Mouse (Mus musculus) c-Kit-positive CD71-positive TER-119-positive erythroid progenitor cells, embryonic 14.5 days (primary cell): ENCODE measurements around the gene Olfr1294.

Source experiments
- DNase-seq: peaks from one replicate; pipeline ENCODE4 v3.0.0-alpha.2; 2013; ENCODE audit warnings: low spot score

Gene Olfr1294

DNA sequence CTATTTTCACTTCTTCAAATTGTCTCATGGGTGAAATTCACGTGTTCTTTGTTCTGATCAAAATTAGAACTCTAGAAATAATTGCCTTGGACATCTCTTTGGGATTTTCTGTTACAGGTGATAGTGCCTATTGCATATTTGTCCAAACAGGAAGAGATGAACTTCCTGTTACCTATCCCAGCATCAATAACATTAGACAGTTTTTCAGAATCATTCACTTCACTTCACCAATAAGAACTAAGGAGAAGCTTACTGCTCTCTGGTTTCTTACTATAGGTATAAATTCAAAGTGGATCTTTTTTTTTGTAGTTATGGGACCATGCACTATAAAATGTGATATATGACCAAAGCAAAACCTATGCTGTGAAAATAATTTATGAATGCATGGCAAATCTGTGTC, at the start of gene Olfr1294:
TSS of gene Olfr1294 (minus strand) at position 101 of the 400 bp plus-strand sequence.
- DNase-seq = no peak

DNA sequence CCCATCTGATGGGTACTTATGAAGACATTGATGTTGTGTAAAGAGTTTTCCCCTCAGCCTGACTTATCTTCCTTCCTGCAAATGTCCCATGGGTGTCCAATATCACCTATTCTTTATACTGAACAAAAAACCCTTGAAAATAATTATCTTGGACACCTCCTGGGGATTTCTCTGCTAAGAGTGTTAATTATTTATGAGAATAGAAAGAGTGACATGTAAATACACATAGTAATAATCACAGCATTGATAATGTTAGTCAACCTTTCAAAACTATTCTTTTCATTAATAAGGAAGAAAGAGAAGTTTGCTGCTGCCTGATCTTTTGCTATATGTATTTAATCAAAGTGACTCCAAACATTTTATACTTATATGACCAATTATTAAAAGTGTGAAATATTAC, 29.5 kb upstream of the Olfr1294 start, which contains the start of gene Olfr1295:
TSS of gene Olfr1295 (minus strand) at position 101 of the 400 bp plus-strand sequence.
- DNase-seq = no peak

DNA sequence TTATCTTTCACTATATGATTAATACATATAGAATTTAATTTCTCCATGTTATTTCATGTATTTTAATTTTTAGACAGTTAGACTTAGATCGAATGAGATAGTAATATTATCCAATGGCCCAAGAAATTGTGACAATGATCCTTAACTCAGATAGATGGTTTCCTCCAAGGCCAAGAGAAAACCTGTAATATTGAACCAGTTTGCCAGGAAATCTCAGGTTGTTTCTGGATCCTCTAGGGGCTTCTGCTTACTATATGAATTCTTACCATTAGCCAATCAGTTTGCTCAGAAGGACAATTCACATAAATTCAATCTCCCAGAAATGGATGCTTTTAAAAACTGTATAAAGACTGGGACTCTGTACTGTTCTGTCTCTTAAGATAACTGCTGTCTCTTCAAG, 15.2 kb downstream of the Olfr1294 start, which contains the start of gene Olfr1293-ps:
TSS of gene Olfr1293-ps (plus strand) at position 301 of the 400 bp plus-strand sequence.
- no peak for DNase-seq

GRCm38 (mm10) chr2:111517451-111517850, 22.6 kb downstream of the Olfr1294 start:
- no peak for DNase-seq

GRCm38 (mm10) chr2:111496880-111497279, 43.2 kb downstream of the Olfr1294 start, which contains the start of gene Olfr1291-ps1:
Gene Olfr1291-ps1 (plus strand): TSS chr2:111497180.
- DNase-seq = no peak

- no peak for DNase-seq
Measured at GRCm38 (mm10) chr2:111493729-111494128, 46.4 kb downstream of the Olfr1294 start, which contains the start of gene Olfr1290. Gene Olfr1290 (minus strand): TSS chr2:111493829.
